In genomic region chr14:41008138-41008537, GRCm38 (mm10) we compare ENCODE assay signal across 8 mouse cellular contexts. TPM values are rescaled to one million over a fixed set of nuclear protein-coding genes. Genes with fewer than 3 reads are reported as not detected.
DNase-seq lines count a peak whose midpoint lies in the region; ATAC-seq and TF ChIP-seq lines count a peak whose summit lies in the region.

No protein-coding gene starts in this region.

- H3K36me3 ChIP-seq in hindbrain, embryonic 15.5 days, result no peaks in the 10 kb centered on the region
- no peaks in the 10 kb centered on the region for H3K36me3 ChIP-seq in hindbrain, embryonic 13.5 days
- no peaks in the 10 kb centered on the region for H3K36me3 ChIP-seq in embryonic facial prominence, embryonic 14.5 days (ENCODE audit: control insufficient read depth, insufficient read depth, low read length)
- no peaks in the 10 kb centered on the region for H3K36me3 ChIP-seq in kidney, embryonic 16.5 days (ENCODE audit: insufficient read depth, low read length)
- H3K36me3 ChIP-seq in midbrain, embryonic 11.5 days (ENCODE audit: control insufficient read depth, insufficient read depth, low read length), result no peaks in the 10 kb centered on the region
- no peaks in the 10 kb centered on the region for H3K36me3 ChIP-seq in thymus, adult 2 months (ENCODE audit: control insufficient read depth, insufficient read depth, low read length)

- TF ChIP-seq CTCF in thymus, adult 2 months (IDR thresholded peaks at IDR 0.05; ENCODE audit: borderline replicate concordance, control insufficient read depth, extremely low read depth, insufficient read depth, low read length, poor library complexity), result no peak

- H3K27ac ChIP-seq in hindbrain, embryonic 15.5 days (replicated peaks), result no peak overlapping the region
- no peak overlapping the region for H3K27ac ChIP-seq in hindbrain, embryonic 13.5 days
- H3K27ac ChIP-seq in embryonic facial prominence, embryonic 14.5 days (replicated peaks; ENCODE audit: low read depth, low read length), result peak overlapping the region; percentile 69
- peak overlapping the region; percentile 88 for H3K27ac ChIP-seq in kidney, embryonic 16.5 days (ENCODE audit: low read length)
- no peak overlapping the region for H3K27ac ChIP-seq in midbrain, embryonic 11.5 days (ENCODE audit: low read depth, low read length)
- H3K27ac ChIP-seq in thymus, adult 2 months (ENCODE audit: control insufficient read depth, insufficient read depth, low read length), result no peak overlapping the region

- no peak for TF ChIP-seq POLR2A in thymus, adult 2 months (IDR thresholded peaks at IDR 0.05; ENCODE audit: control insufficient read depth, extremely low read depth, insufficient read depth, low read length, poor library complexity)

- H3K4me1 ChIP-seq in hindbrain, embryonic 15.5 days (replicated peaks), result peaks cover 21% of the 10 kb centered on the region
- peaks cover 27% of the 10 kb centered on the region for H3K4me1 ChIP-seq in hindbrain, embryonic 13.5 days (replicated peaks)
- H3K4me1 ChIP-seq in embryonic facial prominence, embryonic 14.5 days (ENCODE audit: control insufficient read depth, insufficient read depth, low read length), result peaks cover 27% of the 10 kb centered on the region
- H3K4me1 ChIP-seq in kidney, embryonic 16.5 days (ENCODE audit: insufficient read depth, low read length), result peaks cover 62% of the 10 kb centered on the region
- H3K4me1 ChIP-seq in midbrain, embryonic 11.5 days (ENCODE audit: control insufficient read depth, insufficient read depth, low read length), result peaks cover 12% of the 10 kb centered on the region
- peaks cover 3% of the 10 kb centered on the region for H3K4me1 ChIP-seq in thymus, adult 2 months (replicated peaks; ENCODE audit: control insufficient read depth, insufficient read depth, low read length)

- H3K4me2 ChIP-seq in hindbrain, embryonic 15.5 days, result no peak overlapping the region
- H3K4me2 ChIP-seq in hindbrain, embryonic 13.5 days, result no peak overlapping the region
- H3K4me2 ChIP-seq in embryonic facial prominence, embryonic 14.5 days (ENCODE audit: low read depth, low read length), result peak overlapping the region; percentile 23; the same call in 1 of the 2 replicates
- H3K4me2 ChIP-seq in kidney, embryonic 16.5 days (replicated peaks; ENCODE audit: low read depth, low read length), result no peak overlapping the region
- H3K4me2 ChIP-seq in midbrain, embryonic 11.5 days, result no peak overlapping the region

- no peaks in the 10 kb centered on the region for H3K9me3 ChIP-seq in hindbrain, embryonic 15.5 days
- H3K9me3 ChIP-seq in hindbrain, embryonic 13.5 days, result no peaks in the 10 kb centered on the region
- no peaks in the 10 kb centered on the region for H3K9me3 ChIP-seq in embryonic facial prominence, embryonic 14.5 days (ENCODE audit: control insufficient read depth, low read length)
- no peaks in the 10 kb centered on the region for H3K9me3 ChIP-seq in kidney, embryonic 16.5 days (ENCODE audit: low read length)
- H3K9me3 ChIP-seq in midbrain, embryonic 11.5 days (ENCODE audit: control insufficient read depth, low read length), result no peaks in the 10 kb centered on the region

- no peak overlapping the region for H3K4me3 ChIP-seq in hindbrain, embryonic 15.5 days
- no peak overlapping the region for H3K4me3 ChIP-seq in hindbrain, embryonic 13.5 days
- peak overlapping the region; percentile 11; the same call in 1 of the 2 replicates for H3K4me3 ChIP-seq in embryonic facial prominence, embryonic 14.5 days (ENCODE audit: low read depth, low read length)
- H3K4me3 ChIP-seq in kidney, embryonic 16.5 days (ENCODE audit: low read length), result no peak overlapping the region
- H3K4me3 ChIP-seq in midbrain, embryonic 11.5 days (ENCODE audit: low read depth, low read length), result no peak overlapping the region
- no peak overlapping the region for H3K4me3 ChIP-seq in thymus, adult 2 months (ENCODE audit: control insufficient read depth, insufficient read depth, low read length)

- intact Hi-C loops in heart, postnatal 14 days (cut with DNase I), result no loop called here

- peak; percentile 80 for DNase-seq in embryonic facial prominence, embryonic 14.5 days (ENCODE audit: low spot score)
- no peak for DNase-seq in midbrain, embryonic 11.5 days (ENCODE audit: low spot score, missing footprints)
- DNase-seq in B cell, adult 2 months, result no peak
- DNase-seq in thymus, adult 2 months, result no peak
- DNase-seq in heart, postnatal 14 days, result no peak

- H3K9ac ChIP-seq in hindbrain, embryonic 15.5 days, result no peak overlapping the region
- no peak overlapping the region for H3K9ac ChIP-seq in hindbrain, embryonic 13.5 days
- H3K9ac ChIP-seq in embryonic facial prominence, embryonic 14.5 days (ENCODE audit: low read depth, low read length), result no peak overlapping the region
- no peak overlapping the region for H3K9ac ChIP-seq in kidney, embryonic 16.5 days (replicated peaks; ENCODE audit: low read length)
- H3K9ac ChIP-seq in midbrain, embryonic 11.5 days (ENCODE audit: low read length), result no peak overlapping the region

- ATAC-seq in hindbrain, embryonic 15.5 days (ENCODE audit: low FRiP score, low read depth), result peak; percentile 49; the same call in 1 of the 2 replicates
- ATAC-seq in hindbrain, embryonic 13.5 days (ENCODE audit: low FRiP score), result no peak
- peak; percentile 76 for ATAC-seq in embryonic facial prominence, embryonic 14.5 days (ENCODE audit: low read depth)
- ATAC-seq in kidney, embryonic 16.5 days (ENCODE audit: low FRiP score, low TSS enrichment), result peak; percentile 86
- ATAC-seq in midbrain, embryonic 11.5 days (ENCODE audit: low FRiP score), result 0 out of 2 replicates have a peak, but pooled peaks have one; percentile 36

- no peaks in the 10 kb centered on the region for H3K27me3 ChIP-seq in hindbrain, embryonic 15.5 days
- H3K27me3 ChIP-seq in hindbrain, embryonic 13.5 days, result no peaks in the 10 kb centered on the region
- no peaks in the 10 kb centered on the region for H3K27me3 ChIP-seq in embryonic facial prominence, embryonic 14.5 days (replicated peaks; ENCODE audit: control insufficient read depth, insufficient read depth, low read length)
- no peaks in the 10 kb centered on the region for H3K27me3 ChIP-seq in kidney, embryonic 16.5 days (ENCODE audit: insufficient read depth, low read length)
- no peaks in the 10 kb centered on the region for H3K27me3 ChIP-seq in midbrain, embryonic 11.5 days (ENCODE audit: control insufficient read depth, insufficient read depth, low read length)
- H3K27me3 ChIP-seq in thymus, adult 2 months (ENCODE audit: control insufficient read depth, insufficient read depth, low read length), result no peaks in the 10 kb centered on the region

- 66% methylated on average over 2 of the region's 2 CpGs for WGBS in hindbrain, embryonic 15.5 days
- whole genome bisulfite sequencing in hindbrain, embryonic 13.5 days, result 86% methylated on average over 2 of the region's 2 CpGs
- 45% methylated on average over 2 of the region's 2 CpGs for WGBS in embryonic facial prominence, embryonic 14.5 days
- WGBS in kidney, embryonic 16.5 days, result 49% methylated on average over 2 of the region's 2 CpGs
- WGBS in midbrain, embryonic 11.5 days, result 54% methylated on average over 2 of the region's 2 CpGs
- WGBS in thymus, adult 2 months, result 88% methylated on average over 2 of the region's 2 CpGs

RNA-seq across cellular contexts. Expression of gene Fam213a, which starts 5.5 kb away (rescaled TPM):
- 92.1 and 107 TPM in 2 replicates for polyA plus RNA-seq in hindbrain, embryonic 15.5 days (2015; fragmentation: Nextera tagmentation; extraction: Ambion mirVana)
- polyA plus RNA-seq in hindbrain, embryonic 13.5 days (2015; fragmentation: Nextera tagmentation; extraction: Ambion mirVana), result 78.5 and 81.6 TPM in 2 replicates
- polyA plus RNA-seq in embryonic facial prominence, embryonic 14.5 days (2014; fragmentation: Nextera tagmentation; extraction: Ambion mirVana), result 35.7 and 39.7 TPM in 2 replicates
- 109 and 111 TPM in 2 replicates for polyA plus RNA-seq in kidney, embryonic 16.5 days (2015; fragmentation: Nextera tagmentation; extraction: Ambion mirVana)
- 44.7 and 50.4 TPM in 2 replicates for polyA plus RNA-seq in midbrain, embryonic 11.5 days (2014; fragmentation: Nextera tagmentation; extraction: Ambion mirVana)
- 7.3 and 7.8 TPM in 2 replicates for polyA plus RNA-seq in thymus, adult 2 months (2012; rRNA removed)
- 10 to 100 TPM; 17.1 to 22.2 TPM for total RNA-seq in heart, postnatal 14 days (2021)

RNA-seq across cellular contexts. Expression of gene Tspan14, which starts 41.5 kb away (rescaled TPM):
- polyA plus RNA-seq in hindbrain, embryonic 15.5 days (2015; fragmentation: Nextera tagmentation; extraction: Ambion mirVana), result 61.1 and 61.7 TPM in 2 replicates
- 76.4 and 77.0 TPM in 2 replicates for polyA plus RNA-seq in hindbrain, embryonic 13.5 days (2015; fragmentation: Nextera tagmentation; extraction: Ambion mirVana)
- 72.7 and 76.2 TPM in 2 replicates for polyA plus RNA-seq in embryonic facial prominence, embryonic 14.5 days (2014; fragmentation: Nextera tagmentation; extraction: Ambion mirVana)
- polyA plus RNA-seq in kidney, embryonic 16.5 days (2015; fragmentation: Nextera tagmentation; extraction: Ambion mirVana), result 138 and 144 TPM in 2 replicates
- polyA plus RNA-seq in midbrain, embryonic 11.5 days (2014; fragmentation: Nextera tagmentation; extraction: Ambion mirVana), result 99.5 and 101 TPM in 2 replicates
- polyA plus RNA-seq in thymus, adult 2 months (2012; rRNA removed), result 86.4 and 87.4 TPM in 2 replicates
- total RNA-seq in heart, postnatal 14 days (2021), result 10 to 100 TPM; 27.9 to 28.7 TPM

Comparison
In these comparisons a context has a peak if more than half of its experiments do, and no peak if none do; other contexts are left out.
1. H3K27ac ChIP-seq: peak in embryonic facial prominence, embryonic 14.5 days (single experiment) and kidney, embryonic 16.5 days (single experiment); none in hindbrain, embryonic 15.5 days (single experiment), hindbrain, embryonic 13.5 days (single experiment), midbrain, embryonic 11.5 days (single experiment) and thymus, adult 2 months (single experiment).